Comparison of ENCODE assay signal across 8 mouse cellular contexts in genomic region chr9:118041646-118042045, GRCm38 (mm10). TPM values are rescaled to one million over a fixed set of nuclear protein-coding genes. Genes with fewer than 3 reads are reported as not detected.
DNase-seq lines count a peak whose midpoint lies in the region; ATAC-seq and TF ChIP-seq lines count a peak whose summit lies in the region.

No protein-coding gene starts in this region.

- no peaks in the 10 kb centered on the region for H3K27me3 ChIP-seq in lung, embryonic 15.5 days
- H3K27me3 ChIP-seq in embryonic facial prominence, embryonic 14.5 days (replicated peaks; ENCODE audit: control insufficient read depth, insufficient read depth, low read length), result no peaks in the 10 kb centered on the region
- H3K27me3 ChIP-seq in limb, embryonic 10.5 days (ENCODE audit: low read depth, poor library complexity, severe bottlenecking), result no peaks in the 10 kb centered on the region
- no peaks in the 10 kb centered on the region for H3K27me3 ChIP-seq in small intestine, adult 2 months (ENCODE audit: control insufficient read depth, insufficient read depth, low read length)

- no peak for TF ChIP-seq CTCF in small intestine, adult 2 months (IDR thresholded peaks at IDR 0.05; ENCODE audit: extremely low read depth, insufficient read length, insufficient replicate concordance, low read depth, low read length)

- H3K4me3 ChIP-seq in lung, embryonic 15.5 days, result peak overlapping the region; percentile 97
- peak overlapping the region; percentile 86 for H3K4me3 ChIP-seq in embryonic facial prominence, embryonic 14.5 days (ENCODE audit: low read depth, low read length)
- H3K4me3 ChIP-seq in limb, embryonic 10.5 days, result peak overlapping the region; percentile 85
- H3K4me3 ChIP-seq in small intestine, adult 2 months (ENCODE audit: low read depth, low read length), result peak overlapping the region; percentile 20; the same call in 1 of the 2 replicates

- no peak for DNase-seq in lung, postnatal 10 days
- DNase-seq in embryonic facial prominence, embryonic 14.5 days (ENCODE audit: low spot score), result no peak
- DNase-seq in limb, embryonic 10.5 days (ENCODE audit: low spot score), result no peak
- no peak for DNase-seq in cerebellum, postnatal 36 days
- DNase-seq in right cerebral cortex, adult 18-20 months, result no peak
- DNase-seq in kidney, postnatal 36 days, result no peak

- H3K9me3 ChIP-seq in lung, embryonic 15.5 days, result no peaks in the 10 kb centered on the region
- no peaks in the 10 kb centered on the region for H3K9me3 ChIP-seq in embryonic facial prominence, embryonic 14.5 days (ENCODE audit: control insufficient read depth, low read length)
- no peaks in the 10 kb centered on the region for H3K9me3 ChIP-seq in limb, embryonic 10.5 days (replicated peaks)

- H3K4me2 ChIP-seq in lung, embryonic 15.5 days, result peak overlapping the region; percentile 82
- H3K4me2 ChIP-seq in embryonic facial prominence, embryonic 14.5 days (ENCODE audit: low read depth, low read length), result peak overlapping the region; percentile 86

- no peak for ATAC-seq in lung, embryonic 15.5 days (ENCODE audit: borderline replicate concordance, extremely low read depth, low FRiP score, low TSS enrichment)
- ATAC-seq in embryonic facial prominence, embryonic 14.5 days (ENCODE audit: low read depth), result no peak

- WGBS in lung, embryonic 15.5 days, result 17% methylated on average over 5 of the region's 5 CpGs
- 25% methylated on average over 5 of the region's 5 CpGs for WGBS in embryonic facial prominence, embryonic 14.5 days
- 32% methylated on average over 5 of the region's 5 CpGs for WGBS in limb, embryonic 10.5 days
- 13% methylated on average over 5 of the region's 5 CpGs for WGBS in small intestine, adult 2 months

- H3K36me3 ChIP-seq in lung, embryonic 15.5 days, result no peaks in the 10 kb centered on the region
- no peaks in the 10 kb centered on the region for H3K36me3 ChIP-seq in embryonic facial prominence, embryonic 14.5 days (ENCODE audit: control insufficient read depth, insufficient read depth, low read length)
- H3K36me3 ChIP-seq in limb, embryonic 10.5 days, result 0 out of 2 replicates have a peak, but pooled peaks cover 6% of the 10 kb centered on the region
- peaks cover 3% of the 10 kb centered on the region; the same call in 1 of the 2 replicates for H3K36me3 ChIP-seq in small intestine, adult 2 months (ENCODE audit: control insufficient read depth, insufficient read depth, low read length)

- peaks cover 15% of the 10 kb centered on the region for H3K4me1 ChIP-seq in lung, embryonic 15.5 days
- H3K4me1 ChIP-seq in embryonic facial prominence, embryonic 14.5 days (ENCODE audit: control insufficient read depth, insufficient read depth, low read length), result peaks cover 8% of the 10 kb centered on the region; the same call in 1 of the 2 replicates
- H3K4me1 ChIP-seq in limb, embryonic 10.5 days, result peaks cover 14% of the 10 kb centered on the region
- H3K4me1 ChIP-seq in small intestine, adult 2 months (ENCODE audit: control insufficient read depth, insufficient read depth, insufficient read length, low read length), result peaks cover 4% of the 10 kb centered on the region

- no peak overlapping the region for H3K27ac ChIP-seq in lung, embryonic 15.5 days
- H3K27ac ChIP-seq in embryonic facial prominence, embryonic 14.5 days (replicated peaks; ENCODE audit: low read depth, low read length), result no peak overlapping the region
- no peak overlapping the region for H3K27ac ChIP-seq in limb, embryonic 10.5 days
- H3K27ac ChIP-seq in small intestine, adult 2 months (ENCODE audit: insufficient read depth, low read depth, low read length), result peak overlapping the region; percentile 98; the same call in 1 of the 2 replicates

- H3K9ac ChIP-seq in lung, embryonic 15.5 days, result peak overlapping the region; percentile 89
- H3K9ac ChIP-seq in embryonic facial prominence, embryonic 14.5 days (ENCODE audit: low read depth, low read length), result peak overlapping the region; percentile 88

- TF ChIP-seq POLR2A in small intestine, adult 2 months (IDR thresholded peaks at IDR 0.05; ENCODE audit: low read depth, low read length), result no peak

RNA-seq across cellular contexts. Expression of gene Azi2, which starts 1.3 kb away (rescaled TPM):
- polyA plus RNA-seq in lung, embryonic 15.5 days (2015; fragmentation: Nextera tagmentation; extraction: Ambion mirVana), result 73.3 and 76.9 TPM in 2 replicates
- 68.4 and 73.2 TPM in 2 replicates for polyA plus RNA-seq in embryonic facial prominence, embryonic 14.5 days (2014; fragmentation: Nextera tagmentation; extraction: Ambion mirVana)
- 57.5 and 60.0 TPM in 2 replicates for polyA plus RNA-seq in limb, embryonic 10.5 days (2016; fragmentation: Nextera tagmentation; extraction: Ambion mirVana)
- 13.1 and 32.7 TPM in 2 replicates for polyA plus RNA-seq in small intestine, adult 2 months (2012; rRNA removed)

Comparison
In these comparisons a context has a peak if more than half of its experiments do, and no peak if none do; other contexts are left out.
1. H3K4me3 ChIP-seq: peak in every context shown above with its lines; median percentile 97 in lung, embryonic 15.5 days; 86 in embryonic facial prominence, embryonic 14.5 days; 85 in limb, embryonic 10.5 days; 20 in small intestine, adult 2 months.